Mouse (Mus musculus): ENCODE measurements around the gene Cav3.

- TF ChIP-seq GATA1 (IDR thresholded peaks at IDR 0.05; ENCODE audit: borderline replicate concordance, low read length): no peak
- TF ChIP-seq FLI1 (IDR thresholded peaks at IDR 0.05; ENCODE audit: low read length): no peak
These were observed 58.3 kb downstream of the Cav3 start for GRCm38 (mm10) chr6:112517572-112517971.

All from megakaryocyte, embryonic 14.5 days (primary cell).